Mouse (Mus musculus) hindbrain, embryonic 11.5 days (tissue): ENCODE data around the gene Prkca. TPM values are rescaled to one million over a fixed set of nuclear protein-coding genes. Genes with fewer than 3 reads are reported as not detected.

Source experiments
- ATAC-seq: fragments of 200-750 bp; cut with Nextera tagmentation; 2 replicates; pipeline ENCODE4 v1.8.0; 2017; ENCODE audit warnings: mild to moderate bottlenecking, moderate TSS enrichment, moderate library complexity; ENCODE audit not compliant: low FRiP score
- DNase-seq: peaks from one replicate; pipeline ENCODE4 v3.0.0-alpha.2; 2015; ENCODE audit warnings: low spot score
- H3K27ac ChIP-seq: fragments of 300-500 bp; sonication (generic); 2 replicates; pipeline ENCODE4 v1.5.1; 2014; ENCODE audit warnings: mild to moderate bottlenecking, low read depth, low read length
- H3K27me3 ChIP-seq: fragments of 300-500 bp; sonication (generic); 2 replicates; pipeline ENCODE4 v1.6.1; 2014; ENCODE audit warnings: mild to moderate bottlenecking, low read length, moderate library complexity, mixed read lengths; ENCODE audit not compliant: control insufficient read depth, insufficient read depth
- H3K36me3 ChIP-seq: fragments of 300-500 bp; sonication (generic); 2 replicates; pipeline ENCODE4 v1.6.1; 2014; ENCODE audit warnings: mild to moderate bottlenecking, low read length, moderate library complexity, mixed read lengths; ENCODE audit not compliant: control insufficient read depth, insufficient read depth
- H3K4me1 ChIP-seq: fragments of 300-500 bp; sonication (generic); replicated peaks from 2 replicates; pipeline ENCODE4 v1.6.1; 2014; ENCODE audit warnings: low read length, mixed read lengths; ENCODE audit not compliant: control insufficient read depth, insufficient read depth
- H3K4me2 ChIP-seq: fragments of 300-500 bp; sonication (generic); replicated peaks from 2 replicates; pipeline ENCODE4 v1.6.1; 2014; ENCODE audit warnings: mild to moderate bottlenecking, low read depth, low read length
- H3K4me3 ChIP-seq: fragments of 300-500 bp; sonication (generic); 2 replicates; pipeline ENCODE4 v1.5.1; 2014; ENCODE audit warnings: low read depth, low read length
- H3K9ac ChIP-seq: fragments of 300-500 bp; sonication (generic); 2 replicates; pipeline ENCODE4 v1.6.1; 2014; ENCODE audit warnings: low read depth, low read length
- H3K9me3 ChIP-seq: fragments of 300-500 bp; sonication (generic); 2 replicates; pipeline ENCODE4 v1.6.1; 2016; ENCODE audit warnings: low read length; ENCODE audit not compliant: control insufficient read depth
- WGBS: fragments of 180-500 bp; shearing (Covaris S2); extraction: QIAGEN DNeasy Blood & Tissue Kit; methylation state at CpG from one replicate; pipeline ENCODE4 v1.1.7; 2014; 5-methylcytosine and 5-hydroxymethylcytosine counted together
- polyA plus RNA-seq: library from polyadenylated mRNA; unstranded; fragments of >200 nt; fragmentation: Nextera tagmentation; extraction: Ambion mirVana; gene quantifications from 2 replicates; pipeline ENCODE4 v1.2.1, GENCODE M21; 2014

Prkca gene
- polyA plus RNA-seq, 1 experiment from 2014 or later: 4.1 TPM

DNA sequence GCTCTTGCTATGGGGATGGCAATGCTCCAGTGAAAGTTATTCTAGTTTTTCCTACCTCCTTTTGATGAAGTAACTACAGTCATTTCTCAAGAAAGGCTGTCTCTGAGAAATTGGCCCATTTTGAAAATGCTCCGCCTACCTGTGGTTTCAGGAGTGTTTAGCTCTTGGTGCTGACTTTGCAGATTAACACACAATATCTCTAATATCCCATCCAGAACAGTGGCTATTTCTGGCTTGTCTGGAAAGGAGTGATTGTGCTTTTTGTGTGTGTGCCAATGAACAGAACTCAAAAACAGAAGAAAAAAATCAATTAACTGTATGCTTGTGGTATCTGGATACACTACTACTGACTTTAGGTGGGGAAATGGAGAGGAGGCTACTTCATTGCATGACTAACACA, 395.8 kb downstream of the Prkca start:
- no peak overlapping the region for H3K4me3 ChIP-seq
- 97% methylated on average over 1 of the region's 1 CpGs for WGBS
- H3K36me3 ChIP-seq: no peaks in the 10 kb centered on the region
- no peaks in the 10 kb centered on the region for H3K4me1 ChIP-seq
- DNase-seq: no peak
- H3K27me3 ChIP-seq: no peaks in the 10 kb centered on the region
- no peak overlapping the region for H3K4me2 ChIP-seq
- H3K27ac ChIP-seq: no peak overlapping the region
- H3K9ac ChIP-seq: no peak overlapping the region
- ATAC-seq: no peak
- no peaks in the 10 kb centered on the region for H3K9me3 ChIP-seq

DNA sequence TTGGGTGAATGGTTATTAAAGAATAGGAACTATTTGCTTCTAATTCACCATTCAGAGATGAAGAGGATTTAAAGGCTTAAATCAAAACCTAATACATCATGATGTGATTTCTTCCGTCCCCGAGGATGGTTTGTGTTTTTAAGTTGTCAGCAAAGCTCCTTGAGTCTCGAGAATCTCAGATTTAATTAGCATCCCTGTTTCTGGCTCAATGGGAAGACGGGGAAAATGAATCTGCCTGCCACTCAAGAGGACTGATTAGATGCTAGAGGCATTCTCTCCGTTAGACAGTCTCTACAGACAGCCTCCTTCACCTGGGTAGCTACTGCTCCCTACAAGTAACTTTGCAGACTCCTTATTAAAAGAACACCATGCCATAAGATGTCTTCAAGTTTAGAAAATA, 396.9 kb downstream of the Prkca start:
- H3K9me3 ChIP-seq: no peaks in the 10 kb centered on the region
- H3K4me3 ChIP-seq: no peak overlapping the region
- ATAC-seq: no peak
- no peak for DNase-seq
- no peak overlapping the region for H3K9ac ChIP-seq
- 56% methylated on average over 5 of the region's 5 CpGs for WGBS
- no peaks in the 10 kb centered on the region for H3K4me1 ChIP-seq
- H3K27me3 ChIP-seq: no peaks in the 10 kb centered on the region
- no peaks in the 10 kb centered on the region for H3K36me3 ChIP-seq
- H3K4me2 ChIP-seq: no peak overlapping the region
- H3K27ac ChIP-seq: no peak overlapping the region

DNA sequence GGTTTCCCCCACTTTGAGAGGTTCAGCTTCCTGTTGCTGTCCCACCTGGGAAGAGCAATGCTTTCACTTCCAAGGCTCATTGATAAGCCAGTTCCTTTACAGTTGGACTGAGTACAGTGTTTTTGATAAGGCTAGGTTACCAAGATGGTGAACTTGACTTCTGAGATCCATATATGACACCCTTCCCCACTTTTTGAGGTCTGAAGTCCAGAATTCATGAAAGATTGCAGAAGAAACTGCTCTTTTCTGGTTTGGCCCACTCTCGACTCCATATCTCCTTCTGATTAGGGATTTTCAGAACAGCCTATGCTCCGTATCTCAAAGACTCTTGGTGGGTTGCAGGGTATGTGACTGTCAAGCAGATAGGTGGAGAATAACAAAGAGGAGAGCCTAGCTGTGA, 406.8 kb downstream of the Prkca start:
- 0 out of 2 replicates have a peak, but pooled peaks cover 2% of the 10 kb centered on the region for H3K9me3 ChIP-seq
- no peak for ATAC-seq
- H3K4me1 ChIP-seq: no peaks in the 10 kb centered on the region
- no peak overlapping the region for H3K4me3 ChIP-seq
- DNase-seq: no peak
- WGBS: 88% methylated on average over 2 of the region's 2 CpGs
- H3K27me3 ChIP-seq: no peaks in the 10 kb centered on the region
- H3K9ac ChIP-seq: no peak overlapping the region
- no peak overlapping the region for H3K4me2 ChIP-seq
- H3K27ac ChIP-seq: no peak overlapping the region
- H3K36me3 ChIP-seq: no peaks in the 10 kb centered on the region

DNA sequence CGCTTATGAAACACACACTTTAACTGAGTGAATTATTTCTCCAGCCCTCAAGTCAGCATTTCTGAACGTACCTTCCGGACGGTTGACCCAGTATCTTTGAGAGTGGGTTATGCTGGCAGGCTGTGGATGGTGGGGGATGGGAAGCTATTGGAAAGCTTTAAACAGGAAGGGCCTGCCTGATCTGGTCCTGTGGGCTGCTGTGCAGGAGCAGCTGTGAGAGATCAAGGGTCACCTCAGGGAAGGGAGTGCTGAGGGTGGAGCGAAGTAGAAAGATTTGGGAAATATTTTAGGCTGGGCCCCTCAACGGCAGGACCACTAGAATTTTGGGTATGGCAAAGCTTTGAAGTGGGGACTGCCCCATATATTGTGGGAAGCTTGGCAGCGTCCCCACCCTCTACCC, 412.0 kb downstream of the Prkca start:
- ATAC-seq (no peak), DNase-seq (no peak)
- Histone ChIP-seq H3K9me3 (no peaks in the 10 kb centered on the region), H3K4me3 (no peak overlapping the region), H3K4me2 (no peak overlapping the region), H3K36me3 (no peaks in the 10 kb centered on the region), H3K27ac (no peak overlapping the region), H3K4me1 (no peaks in the 10 kb centered on the region), H3K27me3 (no peaks in the 10 kb centered on the region), H3K9ac (no peak overlapping the region)
- 71% methylated on average over 7 of the region's 7 CpGs for WGBS

DNA sequence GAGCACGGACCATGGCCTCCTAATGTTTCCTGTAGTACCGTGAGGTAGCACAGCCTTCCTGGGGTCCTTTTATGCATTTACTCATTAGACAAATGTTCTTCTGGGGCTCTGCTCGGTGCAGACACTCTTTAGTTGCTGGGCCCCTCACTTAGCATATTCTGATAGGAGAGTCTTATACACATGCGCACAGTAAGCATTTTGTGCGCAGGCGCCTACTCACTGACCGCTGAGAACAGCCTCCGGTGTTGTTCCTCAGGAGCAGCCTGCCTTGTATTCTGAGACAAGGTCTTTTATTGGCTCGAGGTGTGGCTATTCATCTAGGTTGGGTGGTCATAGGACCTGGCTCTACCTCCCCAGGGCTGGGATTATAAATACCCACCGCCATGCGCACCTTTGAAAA, 412.4 kb downstream of the Prkca start:
- no peaks in the 10 kb centered on the region for H3K4me1 ChIP-seq
- no peak overlapping the region for H3K9ac ChIP-seq
- DNase-seq (no peak), ATAC-seq (no peak)
- 92% methylated on average over 11 of the region's 11 CpGs for WGBS
- no peaks in the 10 kb centered on the region for H3K27me3 ChIP-seq
- H3K36me3 ChIP-seq: no peaks in the 10 kb centered on the region
- no peak overlapping the region for H3K27ac ChIP-seq
- H3K4me2 ChIP-seq: no peak overlapping the region
- H3K4me3 ChIP-seq: no peak overlapping the region
- no peaks in the 10 kb centered on the region for H3K9me3 ChIP-seq

DNA sequence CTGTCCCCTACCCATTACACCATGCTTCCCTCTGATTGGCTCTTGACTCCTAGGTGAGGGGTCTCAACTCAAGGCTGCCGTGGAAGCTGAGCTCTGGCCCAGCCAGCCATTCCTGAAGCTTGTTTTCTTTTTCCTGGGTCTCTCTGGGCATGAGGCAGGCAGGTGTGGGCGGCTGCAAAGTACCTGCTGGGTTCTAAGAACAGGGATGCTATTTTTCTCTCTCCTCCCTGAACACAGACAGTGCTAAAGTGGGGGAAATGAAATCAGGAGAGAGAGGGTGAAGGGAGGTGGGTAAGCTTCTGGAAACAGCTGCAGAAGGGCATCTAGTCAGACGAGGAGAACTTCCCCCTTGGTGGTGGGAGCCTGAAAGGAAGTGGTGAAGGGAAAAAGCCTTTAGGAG, 414.0 kb downstream of the Prkca start:
- no peaks in the 10 kb centered on the region for H3K4me1 ChIP-seq
- H3K9me3 ChIP-seq: no peaks in the 10 kb centered on the region
- H3K9ac ChIP-seq: no peak overlapping the region
- DNase-seq (no peak), ATAC-seq (no peak)
- H3K27ac ChIP-seq: no peak overlapping the region
- no peak overlapping the region for H3K4me3 ChIP-seq
- no peaks in the 10 kb centered on the region for H3K27me3 ChIP-seq
- no peaks in the 10 kb centered on the region for H3K36me3 ChIP-seq
- no peak overlapping the region for H3K4me2 ChIP-seq
- 73% methylated on average over 3 of the region's 3 CpGs for WGBS

DNA sequence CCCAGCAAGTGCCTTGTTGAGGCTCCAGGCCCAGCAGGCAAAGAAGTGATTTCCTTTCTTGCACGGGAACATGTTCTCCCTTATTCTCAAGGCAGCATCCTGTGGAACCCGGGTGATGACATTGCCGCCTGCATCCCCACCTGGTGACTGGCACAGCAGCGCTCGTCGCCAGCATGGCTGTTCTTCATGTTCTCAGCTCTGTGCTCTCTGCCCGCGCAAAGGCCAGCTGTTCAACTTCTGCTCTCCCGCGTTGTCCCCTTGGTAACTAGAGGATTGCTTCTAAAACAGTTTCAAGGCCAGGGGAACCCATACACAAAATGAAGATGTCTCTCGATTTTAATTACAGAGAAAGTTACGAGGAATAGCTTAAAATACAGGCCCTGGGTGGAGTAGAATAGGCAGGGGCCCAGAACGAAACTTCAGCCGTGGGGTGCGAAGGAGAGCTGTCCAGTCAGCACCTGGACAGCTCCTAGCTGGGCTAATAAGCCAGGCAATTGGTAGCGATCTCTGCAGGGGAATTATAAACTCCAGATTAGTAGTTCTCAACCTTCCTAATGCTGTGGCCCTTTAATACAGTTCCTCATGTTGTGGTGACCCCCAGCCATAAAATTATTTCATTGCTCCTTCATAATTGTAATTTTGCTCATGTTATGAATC, 423.7 kb downstream of the Prkca start:
- Histone ChIP-seq H3K27me3 (peaks cover 6% of the 10 kb centered on the region; the same call in 1 of the 2 replicates), H3K4me2 (no peak overlapping the region), H3K4me1 (peaks cover 3% of the 10 kb centered on the region; the same call in 1 of the 2 replicates), H3K4me3 (no peak overlapping the region), H3K9me3 (no peaks in the 10 kb centered on the region), H3K36me3 (no peaks in the 10 kb centered on the region), H3K27ac (no peak overlapping the region), H3K9ac (no peak overlapping the region)
- ATAC-seq (no peak), DNase-seq (peak; percentile 33)
- WGBS: 42% methylated on average over 16 of the region's 16 CpGs

DNA sequence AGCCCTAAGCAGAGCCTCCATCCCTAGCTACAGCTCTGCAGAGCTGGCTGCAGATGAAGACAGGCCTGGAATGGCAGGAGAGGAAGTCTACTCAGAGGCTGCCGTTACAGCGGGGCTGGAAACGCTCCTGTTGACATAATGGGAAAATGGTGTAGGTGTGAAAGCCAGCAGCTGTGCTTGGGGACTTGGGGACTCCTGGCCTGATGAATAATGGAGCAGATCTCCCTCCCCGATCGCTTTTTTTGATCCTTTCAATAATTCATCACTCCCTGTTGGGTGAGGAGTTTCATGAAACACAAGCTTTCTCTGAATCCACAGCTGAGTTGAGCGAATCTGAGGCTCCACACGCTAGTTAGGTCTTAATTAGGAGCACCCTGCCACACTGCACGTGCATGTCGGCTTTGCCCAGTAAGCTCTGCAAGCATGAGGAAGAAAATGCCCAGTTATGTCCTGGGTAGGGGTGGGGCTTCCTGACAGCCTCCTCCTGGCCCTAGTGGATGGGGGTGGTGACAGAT, 425.9 kb downstream of the Prkca start:
- no peak overlapping the region for H3K4me2 ChIP-seq
- peak; percentile 29 for DNase-seq

DNA sequence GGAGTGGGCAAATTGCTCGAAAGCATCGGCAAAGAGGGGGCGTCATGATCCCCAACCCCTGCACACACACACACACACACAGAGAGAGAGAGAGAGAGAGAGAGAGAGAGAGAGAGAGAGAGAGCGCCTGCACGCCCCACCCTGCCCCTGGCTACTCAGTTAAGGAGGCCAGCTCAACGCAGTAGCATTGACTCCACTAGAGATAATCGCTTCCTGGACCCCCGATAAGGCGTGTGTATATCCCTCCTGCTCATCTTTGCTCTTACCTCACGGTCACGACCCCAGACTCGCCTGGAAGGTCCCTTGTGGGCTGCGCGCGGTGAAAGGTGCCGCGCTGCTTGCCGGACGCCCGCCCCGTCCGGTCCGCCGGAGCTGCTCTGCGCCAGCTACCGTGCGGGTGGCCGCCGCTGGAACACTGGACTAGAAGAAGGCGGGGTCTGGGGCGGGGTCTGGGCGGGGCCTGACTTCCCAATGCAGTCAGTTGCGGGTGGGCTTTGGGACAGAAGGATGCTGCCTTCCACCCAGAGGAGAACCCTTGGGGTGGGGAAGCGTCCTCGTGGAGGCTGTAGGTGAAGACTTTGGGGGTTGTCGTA, 429.0 kb downstream of the Prkca start, which contains the start of gene Cacng5:
Cacng5 (minus strand) TSS at position 422 of the 593 bp plus-strand sequence.
- Histone ChIP-seq H3K27me3 (peaks cover 16% of the 10 kb centered on the region), H3K9me3 (no peaks in the 10 kb centered on the region), H3K4me1 (peaks cover 3% of the 10 kb centered on the region; the same call in 1 of the 2 replicates), H3K36me3 (no peaks in the 10 kb centered on the region), H3K27ac (no peak within 1 kb of the TSS), H3K4me3 (peak within 1 kb of the TSS; percentile 21), H3K9ac (no peak within 1 kb of the TSS), H3K4me2 (peak within 1 kb of the TSS; percentile 31)
- ATAC-seq (peak; percentile 83), DNase-seq (peak; percentile 79)
- 6% methylated on average over 36 of the region's 36 CpGs for WGBS

More for the DNA sequence above, 425.9 kb downstream of the Prkca start:
- WGBS: 55% methylated on average over 9 of the region's 9 CpGs
- Histone ChIP-seq H3K27ac (no peak overlapping the region), H3K9me3 (no peaks in the 10 kb centered on the region), H3K36me3 (no peaks in the 10 kb centered on the region), H3K4me3 (no peak overlapping the region), H3K4me1 (peaks cover 3% of the 10 kb centered on the region; the same call in 1 of the 2 replicates), H3K9ac (no peak overlapping the region), H3K27me3 (peaks cover 16% of the 10 kb centered on the region)
- ATAC-seq: peak; percentile 34; the same call in 1 of the 2 replicates
